Comparison of ENCODE assay signal across 23 mouse cellular contexts in the genomic region with DNA sequence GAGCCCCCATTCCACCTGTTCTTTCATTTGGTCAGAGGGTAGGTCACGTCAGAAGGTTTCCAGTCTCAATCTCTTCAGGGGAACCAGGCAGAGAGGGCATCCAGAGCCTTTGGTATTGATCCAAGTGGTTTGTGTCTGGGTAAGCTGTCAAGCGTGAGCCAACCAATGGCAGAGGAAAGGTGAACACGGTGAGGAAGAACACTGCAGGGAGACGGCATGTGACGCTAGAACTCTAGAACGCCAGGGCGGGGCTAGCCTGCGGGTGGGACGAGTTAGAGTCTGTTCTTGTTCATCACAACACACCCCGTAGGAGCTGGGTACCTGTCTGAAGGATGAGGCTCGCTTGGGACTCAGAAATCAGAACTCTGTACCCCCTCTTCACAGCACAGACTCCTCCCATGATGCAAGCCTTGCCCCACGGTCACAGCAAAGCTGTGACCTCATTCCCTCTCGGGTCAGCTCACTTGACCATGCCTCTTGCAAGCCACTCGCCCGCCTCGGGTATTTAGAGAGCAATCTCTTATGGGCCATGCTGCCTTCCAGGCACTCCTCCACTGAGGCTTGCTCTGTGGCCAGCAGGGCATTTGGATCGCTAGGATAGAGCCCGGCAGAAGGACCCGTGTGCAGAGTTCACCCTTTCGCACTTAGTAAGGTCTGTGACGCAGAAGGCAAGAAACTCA.
DNase-seq lines count a peak whose midpoint lies in the region; ATAC-seq and TF ChIP-seq lines count a peak whose summit lies in the region.
"Had no signal": no experiment of that assay in that cellular context is flagged by ENCODE, and none has a peak within 500 bp of the region (broad histone marks: within the 10 kb centered on the region; RNA-seq: fewer than 3 reads in every experiment).

No protein-coding gene starts in this region.

- intact Hi-C loops in heart, postnatal 36 days (cut with DNase I) = no loop called here

- no peaks in the 10 kb centered on the region for H3K9me3 ChIP-seq in forebrain, embryonic 10.5 days
- no peaks in the 10 kb centered on the region for H3K9me3 ChIP-seq in forebrain, embryonic 11.5 days (ENCODE audit: control insufficient read depth, low read length)
- H3K9me3 ChIP-seq: forebrain, embryonic 15.5 days; hindbrain, embryonic 15.5 days; liver, embryonic 13.5 days; lung, embryonic 15.5 days; midbrain, embryonic 12.5 days; neural tube, embryonic 15.5 days; stomach, embryonic 15.5 days had no signal

- no peak for TF ChIP-seq POLR2A in lung, adult 2 months (IDR thresholded peaks at IDR 0.05; ENCODE audit: borderline replicate concordance, extremely low read depth, low read depth, low read length)

- no peak overlapping the region for H3K9ac ChIP-seq in forebrain, embryonic 11.5 days (ENCODE audit: low read length)
- H3K9ac ChIP-seq: forebrain, embryonic 15.5 days; hindbrain, embryonic 15.5 days; liver, embryonic 13.5 days; lung, embryonic 15.5 days; midbrain, embryonic 12.5 days; neural tube, embryonic 15.5 days; stomach, embryonic 15.5 days had no signal

- 71% methylated on average over 21 of the region's 21 CpGs for WGBS in forebrain, embryonic 10.5 days
- WGBS in forebrain, embryonic 11.5 days = 72% methylated on average over 21 of the region's 21 CpGs
- WGBS in lung, adult 2 months = 69% methylated on average over 21 of the region's 21 CpGs

- H3K4me3 ChIP-seq in forebrain, embryonic 10.5 days = no peak overlapping the region
- no peak overlapping the region for H3K4me3 ChIP-seq in forebrain, embryonic 11.5 days (ENCODE audit: low read depth, low read length)
- no peak overlapping the region for H3K4me3 ChIP-seq in lung, adult 2 months (replicated peaks; ENCODE audit: extremely low read depth, low read depth, low read length)
- H3K4me3 ChIP-seq: forebrain, embryonic 15.5 days; hindbrain, embryonic 15.5 days; liver, embryonic 13.5 days; lung, embryonic 15.5 days; midbrain, embryonic 12.5 days; neural tube, embryonic 15.5 days; stomach, embryonic 15.5 days had no signal

- H3K27me3 ChIP-seq in forebrain, embryonic 10.5 days (ENCODE audit: poor library complexity, severe bottlenecking) = peaks cover 85% of the 10 kb centered on the region
- H3K27me3 ChIP-seq in forebrain, embryonic 11.5 days (ENCODE audit: control insufficient read depth, insufficient read depth, low read length) = no peaks in the 10 kb centered on the region; the same call in none of the 2 replicates
- H3K27me3 ChIP-seq: forebrain, embryonic 15.5 days had no signal

- H3K4me1 ChIP-seq in forebrain, embryonic 10.5 days = peaks cover 100% of the 10 kb centered on the region
- peaks cover 54% of the 10 kb centered on the region for H3K4me1 ChIP-seq in forebrain, embryonic 11.5 days (replicated peaks; ENCODE audit: control insufficient read depth, insufficient read depth, low read length)
- H3K4me1 ChIP-seq in lung, adult 2 months (ENCODE audit: control insufficient read depth, insufficient read depth, low read length) = 0 out of 2 replicates have a peak, but pooled peaks cover 3% of the 10 kb centered on the region

- H3K36me3 ChIP-seq in forebrain, embryonic 10.5 days (replicated peaks) = no peaks in the 10 kb centered on the region
- H3K36me3 ChIP-seq in forebrain, embryonic 11.5 days (ENCODE audit: control insufficient read depth, insufficient read depth, low read length) = no peaks in the 10 kb centered on the region
- H3K36me3 ChIP-seq: forebrain, embryonic 15.5 days; hindbrain, embryonic 15.5 days; liver, embryonic 13.5 days; lung, embryonic 15.5 days; midbrain, embryonic 12.5 days; neural tube, embryonic 15.5 days; stomach, embryonic 15.5 days had no signal

- TF ChIP-seq CTCF in lung, adult 2 months (IDR thresholded peaks at IDR 0.05; ENCODE audit: insufficient read depth, low read length) = no peak

- no peak for ATAC-seq in forebrain, embryonic 11.5 days (replicated peaks; ENCODE audit: low FRiP score)
- ATAC-seq: forebrain, embryonic 15.5 days had no signal

- H3K27ac ChIP-seq in forebrain, embryonic 10.5 days = peak overlapping the region; percentile 11; the same call in 1 of the 2 replicates
- no peak overlapping the region for H3K27ac ChIP-seq in forebrain, embryonic 11.5 days (ENCODE audit: low read depth, low read length)
- H3K27ac ChIP-seq: forebrain, embryonic 15.5 days; hindbrain, embryonic 15.5 days; liver, embryonic 13.5 days; lung, embryonic 15.5 days; midbrain, embryonic 12.5 days; neural tube, embryonic 15.5 days; stomach, embryonic 15.5 days had no signal

- no peak for DNase-seq in forebrain, embryonic 10.5 days (ENCODE audit: extremely low spot score, low spot score)
- no peak for DNase-seq in forebrain, embryonic 11.5 days (ENCODE audit: low spot score)
- DNase-seq in lung, adult 18-20 months = peak; percentile 66 to 78
- no peak for DNase-seq in lung, adult 2 months
- DNase-seq in heart, postnatal 36 days = peak; percentile 13 to 19
- no peak for DNase-seq in right cerebral cortex, postnatal 25 days
- no peak for DNase-seq in cerebellum, adult 11 months
- DNase-seq: adrenal gland, postnatal 14 days; cerebellum, adult 8-10 months; cerebellum, postnatal 36 days; embryo, embryonic 11 days; gastrocnemius, postnatal 36 days; kidney, adult 8-10 months; kidney, postnatal 10 days; liver, embryonic 13.5 days; right cerebral cortex, adult 18-20 months; thymus, postnatal 25 days had no signal

- H3K4me2 ChIP-seq in forebrain, embryonic 11.5 days (ENCODE audit: low read depth, low read length, severe bottlenecking) = no peak overlapping the region
- H3K4me2 ChIP-seq: forebrain, embryonic 15.5 days; hindbrain, embryonic 15.5 days; liver, embryonic 13.5 days; lung, embryonic 15.5 days; midbrain, embryonic 12.5 days; neural tube, embryonic 15.5 days; stomach, embryonic 15.5 days had no signal

Comparison
In these comparisons a context has a peak if more than half of its experiments do, and no peak if none do; other contexts are left out.
1. DNase-seq: peak in lung, adult 18-20 months (2 of 2) and heart, postnatal 36 days (2 of 2); none in forebrain, embryonic 10.5 days (single experiment), forebrain, embryonic 11.5 days (single experiment), lung, adult 2 months (single experiment), right cerebral cortex, postnatal 25 days (single experiment) and cerebellum, adult 11 months (single experiment).